Mouse (Mus musculus): ENCODE measurements around the gene Dennd2c. TPM values are rescaled to one million over a fixed set of nuclear protein-coding genes. Genes with fewer than 3 reads are reported as not detected.

Gene Dennd2c
- 1 to 10 TPM; 5.9 to 8.6 TPM for total RNA-seq (2021)
- long read RNA-seq, experiment 1, partial matches to known transcripts = 1 of 14 reads
- long read RNA-seq, experiment 1, other reads (novel, unspliced or antisense) = 13 of 14 reads
- long read RNA-seq, experiment 2, full-length matches to known transcripts = 1 of 10 reads
- long read RNA-seq, experiment 2, partial matches to known transcripts = 2 of 10 reads
- long read RNA-seq, experiment 2, other reads (novel, unspliced or antisense) = 7 of 10 reads

DNA sequence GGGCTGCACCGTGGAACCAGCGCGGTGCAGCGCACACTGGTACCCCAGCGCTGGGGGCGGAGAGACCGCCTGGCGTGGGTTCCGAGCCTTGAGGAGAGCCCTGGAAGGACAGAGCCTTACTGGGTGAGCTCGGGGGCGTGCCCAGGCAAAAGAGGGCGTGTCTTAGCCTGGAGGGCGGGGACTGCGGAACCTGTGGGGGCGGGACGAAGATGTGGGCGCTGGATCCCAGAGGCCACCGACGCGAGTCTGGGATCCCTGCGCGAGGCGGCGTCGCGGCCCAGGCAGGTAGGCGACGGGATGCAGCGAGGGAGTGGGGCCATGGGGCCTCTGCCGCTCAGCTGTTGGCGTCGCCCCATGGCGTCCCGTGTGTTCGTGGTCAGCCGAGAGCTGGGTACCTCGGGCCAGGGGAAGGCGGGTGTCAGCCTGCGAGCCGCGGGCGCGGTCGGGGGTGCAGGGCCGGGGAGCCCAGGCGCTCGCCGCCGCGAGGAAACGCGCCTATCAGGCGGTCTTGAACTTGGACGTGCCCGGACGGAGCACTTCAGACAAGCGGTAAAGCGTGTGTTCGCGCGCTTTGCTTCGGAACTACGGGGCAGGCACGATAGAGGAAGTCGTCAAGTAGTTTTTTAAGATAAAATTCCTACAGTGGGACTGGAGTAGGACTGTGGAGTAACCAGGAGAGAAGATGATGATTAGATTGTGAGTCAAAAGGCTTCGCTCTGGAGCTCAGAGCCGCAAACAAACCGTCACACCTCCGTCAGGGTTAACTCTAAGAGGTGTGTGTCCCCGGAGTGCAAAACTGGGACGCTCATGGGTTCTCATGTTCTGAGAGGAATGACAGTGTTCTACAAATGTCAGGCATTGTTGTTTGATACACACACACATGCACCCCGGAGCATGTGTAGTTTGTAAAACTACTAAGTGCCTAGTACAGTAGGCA lies at the start of gene Dennd2c:
Dennd2c (plus strand) TSS at position 151 of the 937 bp plus-strand sequence.
- peak; percentile 97 for DNase-seq

DNA sequence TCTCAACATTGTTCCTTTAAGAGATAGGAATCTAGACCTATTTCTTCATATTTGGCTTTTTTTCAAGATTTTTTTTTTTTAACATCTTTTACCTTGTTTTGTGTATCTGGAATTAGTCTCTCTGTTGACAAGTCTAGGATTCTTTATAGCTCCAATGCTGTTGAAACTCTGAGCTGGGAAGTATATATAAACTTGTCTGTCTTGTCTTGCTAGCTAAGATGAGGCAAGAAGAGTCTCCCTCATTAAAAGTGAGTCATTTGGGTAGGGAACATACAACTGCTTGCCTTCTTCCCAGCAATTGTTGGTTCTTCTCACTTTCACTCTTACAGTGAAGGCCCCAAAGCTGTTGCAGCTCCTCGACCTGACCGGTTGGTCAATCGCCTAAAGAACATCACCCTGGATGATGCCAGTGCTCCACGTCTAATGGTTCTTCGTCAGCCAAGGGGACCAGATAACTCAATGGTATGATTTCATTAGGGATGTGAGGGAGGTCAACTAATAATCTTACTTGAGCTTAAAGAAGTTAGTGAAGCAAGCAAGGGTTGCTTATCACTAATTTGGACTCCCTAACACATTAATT lies 46.3 kb upstream of the Dennd2c start:
- no peak for DNase-seq

DNA sequence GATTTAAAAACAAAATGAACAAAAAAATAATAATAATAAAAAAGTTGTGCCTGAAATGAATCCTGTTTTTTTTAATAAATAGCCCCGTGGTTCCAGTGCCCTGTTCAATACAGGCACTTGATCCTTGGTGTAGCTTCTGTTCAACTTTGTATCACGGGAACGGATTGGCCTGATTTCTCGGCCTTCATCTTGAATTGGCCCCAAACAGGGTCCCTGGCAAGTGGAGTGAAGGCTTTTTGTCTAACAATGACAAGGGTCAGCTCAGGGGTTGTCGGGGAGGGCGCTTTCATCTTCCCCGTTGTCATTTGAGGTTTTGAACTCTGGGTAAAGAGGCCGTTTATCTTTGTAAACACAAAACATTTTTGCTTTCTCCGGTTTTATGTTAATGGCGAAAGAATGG lies 44.7 kb upstream of the Dennd2c start:
- no peak for DNase-seq

DNA sequence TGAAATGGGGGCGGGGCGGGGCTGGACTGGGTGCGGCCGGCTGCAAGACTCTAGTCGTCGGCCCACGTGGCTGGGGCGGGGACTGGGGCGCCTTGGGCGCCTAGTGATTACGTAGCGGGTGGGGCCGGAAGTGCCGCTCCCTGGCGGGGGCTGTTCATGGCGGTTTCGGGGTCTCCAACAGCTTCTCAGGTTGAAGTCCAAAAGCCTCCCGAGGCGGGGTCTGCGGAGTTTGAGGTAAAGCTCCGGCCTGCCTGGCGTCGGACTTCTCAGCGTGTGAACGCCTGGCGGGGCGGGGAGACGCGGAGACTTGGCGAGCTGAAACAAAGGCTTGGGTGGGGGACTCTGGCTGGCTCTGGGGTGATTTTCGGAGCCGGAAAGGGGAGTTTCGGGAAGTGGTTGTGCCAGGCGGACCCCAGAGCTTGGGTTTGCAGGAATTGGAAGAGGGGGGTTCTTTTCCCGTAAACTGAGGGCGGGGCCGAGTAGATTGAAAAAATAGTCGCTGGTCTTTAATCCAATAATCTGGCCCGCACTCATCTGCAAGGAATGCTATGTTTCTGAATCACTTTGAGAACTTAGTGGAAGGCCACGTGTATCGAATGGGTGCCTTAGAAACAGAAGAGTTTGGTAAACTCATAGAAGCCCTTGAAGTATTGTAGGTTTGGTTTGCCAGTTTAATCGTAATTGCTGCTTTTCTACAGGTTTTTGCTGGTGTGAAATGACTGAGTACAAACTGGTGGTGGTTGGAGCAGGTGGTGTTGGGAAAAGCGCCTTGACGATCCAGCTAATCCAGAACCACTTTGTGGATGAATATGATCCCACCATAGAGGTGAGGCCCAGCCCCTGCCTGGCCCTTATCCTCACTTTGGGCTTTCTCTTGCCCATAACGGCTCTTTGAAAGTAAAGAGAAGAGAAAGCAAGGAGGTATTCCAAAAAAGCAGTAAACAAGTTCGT lies 43.9 kb upstream of the Dennd2c start, which contains the start of gene Nras:
Nras (plus strand) TSS at position 79 of the 951 bp plus-strand sequence.
- peak; percentile 97 for DNase-seq

DNA sequence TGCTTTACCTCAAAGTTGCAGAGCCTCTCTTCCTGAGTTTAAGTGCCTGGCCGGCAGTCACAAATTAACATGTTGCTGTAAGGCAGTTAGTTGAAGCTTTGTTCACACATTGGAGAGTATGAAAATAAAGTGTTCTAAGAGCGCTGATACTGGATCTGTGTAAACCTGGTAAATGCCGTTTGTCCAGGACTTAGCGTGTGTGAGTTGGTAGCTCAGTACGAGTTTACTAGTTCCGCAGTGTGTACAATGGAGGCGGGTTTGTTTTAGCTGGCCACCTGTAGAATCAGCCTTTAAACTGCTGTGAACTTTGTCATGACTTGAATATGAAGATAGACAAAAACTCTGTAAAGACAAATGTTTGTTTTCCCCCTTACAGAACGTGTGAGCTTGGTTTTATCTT lies 35.5 kb upstream of the Dennd2c start:
- no peak for DNase-seq

DNA sequence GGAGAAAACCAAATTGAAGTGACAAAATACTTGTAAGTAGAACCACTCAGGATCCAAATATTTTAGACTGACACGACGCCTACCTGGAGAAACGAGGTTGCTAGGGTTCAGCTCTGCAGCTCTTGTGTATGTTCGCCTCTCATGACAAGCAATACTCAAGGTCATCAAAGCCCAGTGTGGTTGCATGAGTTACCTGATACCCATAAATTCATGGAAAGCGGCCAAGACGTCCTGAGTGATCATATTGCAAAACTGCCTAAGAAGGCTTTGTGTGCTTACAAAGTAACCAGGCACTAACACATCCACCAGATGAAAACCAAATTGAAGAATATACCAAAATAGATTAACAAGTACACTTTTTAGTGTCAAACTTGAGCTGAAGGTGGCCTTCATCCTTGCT lies 33.4 kb upstream of the Dennd2c start:
- no peak for DNase-seq

DNA sequence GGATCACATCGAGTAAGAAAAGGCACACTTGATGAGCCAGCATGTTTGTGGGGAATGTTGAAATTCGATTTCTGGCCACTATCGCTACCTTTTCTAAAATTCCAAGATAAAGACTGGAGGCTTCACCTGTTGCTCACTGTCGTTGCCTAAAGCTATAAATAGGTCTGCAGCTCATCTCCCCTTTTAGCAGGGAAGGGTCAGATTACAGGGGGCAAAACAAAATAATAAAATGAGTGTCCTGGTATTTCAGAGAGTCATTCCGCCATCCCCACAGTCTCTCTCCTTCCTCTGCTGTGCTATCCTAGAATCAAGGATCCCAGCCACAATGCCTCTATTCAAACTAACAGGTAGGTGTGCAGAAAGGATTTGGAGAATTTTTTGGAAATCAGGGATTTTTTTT lies 28.6 kb upstream of the Dennd2c start, which contains the start of gene Ampd1:
Ampd1 (plus strand) TSS at position 244 of the 400 bp plus-strand sequence.
- DNase-seq = no peak

DNA sequence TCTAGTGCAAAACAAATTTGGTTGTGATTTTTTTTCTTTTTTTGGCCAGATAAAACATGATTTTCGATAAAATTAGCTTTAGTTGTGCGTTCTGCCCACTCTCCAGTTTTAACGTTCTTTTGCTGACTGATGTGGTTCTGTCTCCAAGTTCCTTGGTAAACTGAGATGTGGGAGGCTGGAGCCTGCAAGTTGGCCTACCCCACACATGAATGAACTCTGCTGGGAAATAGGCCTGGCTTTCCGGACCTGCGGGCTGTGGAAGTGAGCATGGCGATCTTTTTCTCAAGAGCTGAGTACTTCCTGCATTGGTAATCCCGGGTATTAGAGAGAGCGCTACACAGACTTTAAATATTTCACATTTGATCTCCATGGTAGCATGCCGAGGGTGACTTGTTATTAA lies 26.5 kb upstream of the Dennd2c start:
- no peak for DNase-seq

DNA sequence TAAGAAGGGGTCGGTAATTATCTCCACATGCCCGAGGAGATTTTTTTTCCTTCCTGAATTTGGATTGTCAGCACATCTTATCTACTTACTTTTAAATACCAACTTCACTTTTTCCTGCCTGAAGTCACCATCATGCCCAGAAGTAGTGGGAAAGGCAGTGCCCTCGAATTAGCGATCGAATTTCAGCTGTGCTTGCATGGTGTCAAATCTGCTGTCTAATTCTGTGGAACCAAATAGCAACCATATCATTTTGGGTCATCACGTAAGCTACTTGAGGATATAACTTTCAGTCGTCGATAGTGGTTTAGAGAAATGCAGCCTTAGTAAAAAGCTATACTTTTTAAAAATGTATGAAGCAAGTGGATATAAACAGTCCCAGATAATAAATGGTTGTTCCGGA lies 25.9 kb upstream of the Dennd2c start:
- DNase-seq = no peak

DNA sequence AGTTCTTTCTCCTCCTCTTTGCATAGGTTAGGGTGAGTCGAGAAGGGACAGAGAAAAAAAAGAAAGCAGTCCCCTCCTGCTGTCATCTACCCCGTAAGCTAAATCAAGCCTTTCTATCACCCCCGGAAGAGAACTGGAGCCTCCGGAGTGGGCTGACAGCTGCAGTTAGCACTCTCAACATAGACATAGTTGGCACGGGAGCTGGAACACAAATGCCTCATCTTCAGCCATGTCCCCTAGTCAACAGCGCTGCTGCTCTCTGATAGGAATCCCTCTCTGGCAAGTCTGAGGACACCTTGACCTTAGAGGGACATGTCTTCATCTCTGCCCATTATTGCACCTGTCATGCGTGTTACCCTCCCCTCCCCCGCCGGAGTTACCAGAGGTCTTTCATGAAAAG lies 23.1 kb upstream of the Dennd2c start:
- no peak for DNase-seq

DNA sequence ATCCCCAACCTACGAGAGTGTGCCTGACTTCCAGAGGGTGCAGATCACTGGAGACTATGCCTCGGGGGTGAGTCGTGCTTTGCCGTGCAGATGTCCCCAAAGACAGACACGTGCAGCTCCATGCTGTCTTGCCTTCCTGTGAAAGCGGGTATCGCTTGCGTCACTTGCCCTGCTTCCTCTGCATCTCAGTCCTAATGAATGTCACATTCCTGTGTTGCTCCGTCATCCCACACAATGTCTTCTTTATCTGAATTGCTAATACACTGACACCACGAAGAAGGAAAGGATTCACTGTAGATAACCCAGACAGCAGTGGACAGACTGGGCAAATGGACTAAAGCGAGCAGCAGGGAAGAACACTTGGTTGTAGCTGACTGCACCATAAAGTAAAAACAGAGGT lies 21.4 kb upstream of the Dennd2c start:
- DNase-seq = no peak

DNA sequence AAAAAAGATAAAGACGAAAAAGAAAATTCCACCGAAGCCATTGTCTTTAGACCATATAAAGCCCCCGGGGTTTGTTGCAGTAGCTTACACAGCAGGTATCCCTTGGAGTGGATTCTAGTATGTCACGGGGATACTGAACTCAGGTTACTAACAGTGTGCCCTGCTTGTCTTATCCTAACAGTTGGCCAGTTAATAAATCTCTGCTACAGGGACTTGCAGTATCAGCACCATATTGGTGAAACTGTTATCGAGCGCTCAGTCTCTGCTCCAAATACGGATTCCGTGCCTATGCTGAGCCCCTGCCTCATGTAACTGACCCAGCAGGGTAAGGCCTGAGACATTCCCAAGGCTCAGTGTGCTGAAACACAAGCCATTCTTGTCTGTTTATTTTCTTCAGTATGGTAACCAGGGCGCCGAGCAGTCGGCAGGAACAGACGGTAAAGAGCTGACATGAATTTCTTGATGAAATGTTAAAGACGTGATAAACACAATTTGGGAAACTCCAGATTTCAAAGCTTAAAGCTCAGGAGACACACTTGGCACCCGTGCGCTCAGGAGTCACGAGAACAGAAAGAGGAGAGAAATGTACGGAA lies 20.4 kb upstream of the Dennd2c start:
- DNase-seq = no peak

DNA sequence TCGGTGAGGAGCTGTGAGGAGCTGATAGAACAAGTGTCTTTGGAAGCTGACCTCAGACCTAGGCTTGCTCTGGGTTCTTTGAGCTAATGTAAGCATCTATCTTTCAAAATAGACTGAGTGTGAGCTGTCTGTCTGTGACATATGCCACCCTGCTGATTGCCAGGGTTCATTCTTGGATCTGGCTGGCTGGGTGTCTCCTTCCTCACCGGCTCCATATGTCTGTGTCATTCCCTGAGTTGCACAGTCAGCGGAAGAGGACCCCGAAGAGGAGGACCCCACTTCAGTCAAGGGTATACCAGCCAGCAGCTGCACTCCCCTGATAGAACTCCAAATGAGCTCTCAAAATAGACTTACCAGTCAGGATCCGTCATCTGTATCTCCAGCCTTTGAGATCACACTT lies 19.6 kb upstream of the Dennd2c start:
- no peak for DNase-seq

DNA sequence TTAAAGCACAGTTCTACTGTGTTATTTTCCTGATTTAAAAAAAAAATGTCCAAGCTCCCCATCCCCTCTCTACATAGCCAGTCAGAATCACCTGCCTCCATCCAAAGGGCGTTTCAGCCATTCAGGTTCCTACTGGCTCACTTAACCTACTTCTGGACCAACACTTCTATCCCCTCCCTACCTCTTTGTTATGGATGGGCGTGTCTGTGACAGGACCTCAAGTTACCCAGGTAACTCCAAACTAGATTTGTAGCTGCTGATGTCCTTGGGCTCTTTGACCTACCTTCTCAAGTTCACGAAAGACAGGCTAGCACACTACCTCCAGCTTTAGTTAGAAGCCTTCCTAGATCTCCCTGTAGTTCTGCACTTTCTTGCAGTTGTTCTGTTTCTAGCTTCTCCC lies 16.4 kb upstream of the Dennd2c start:
- no peak for DNase-seq

DNA sequence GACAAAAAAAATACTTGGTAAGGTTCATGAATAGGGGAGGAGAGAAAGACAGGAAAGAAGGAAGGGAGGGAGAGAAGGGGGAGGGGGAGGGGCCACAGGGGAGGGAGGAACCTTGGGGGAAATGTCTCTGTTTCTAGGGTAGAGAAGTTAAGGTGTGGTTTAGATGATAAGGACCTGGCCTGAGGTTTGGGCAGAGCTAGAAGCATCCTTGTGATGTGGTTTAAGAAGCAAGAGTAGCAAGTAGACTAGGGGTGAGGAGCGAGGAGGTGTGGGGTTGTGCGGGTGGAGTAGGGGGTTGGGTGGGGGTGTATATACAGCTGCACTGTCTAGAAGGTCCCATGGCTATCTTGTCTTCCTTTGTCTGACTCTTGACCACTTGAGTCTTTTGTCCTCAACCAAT lies 10.7 kb upstream of the Dennd2c start:
- no peak for DNase-seq

DNA sequence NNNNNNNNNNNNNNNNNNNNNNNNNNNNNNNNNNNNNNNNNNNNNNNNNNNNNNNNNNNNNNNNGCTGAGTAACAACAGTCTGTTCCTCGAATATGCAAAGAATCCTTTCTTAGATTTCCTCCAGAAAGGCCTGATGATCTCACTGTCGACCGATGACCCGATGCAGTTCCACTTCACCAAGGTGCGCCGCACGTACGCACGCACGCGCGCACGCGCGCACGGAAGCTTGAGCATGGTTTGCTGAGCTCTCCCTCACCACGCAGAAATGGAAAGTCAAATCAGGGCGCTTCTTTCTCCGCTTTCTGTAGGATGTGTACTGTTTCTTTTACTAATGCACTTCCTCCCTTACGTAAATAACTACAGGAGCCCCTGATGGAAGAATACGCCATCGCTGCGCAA lies 3.7 kb upstream of the Dennd2c start:
- no peak for DNase-seq

DNA sequence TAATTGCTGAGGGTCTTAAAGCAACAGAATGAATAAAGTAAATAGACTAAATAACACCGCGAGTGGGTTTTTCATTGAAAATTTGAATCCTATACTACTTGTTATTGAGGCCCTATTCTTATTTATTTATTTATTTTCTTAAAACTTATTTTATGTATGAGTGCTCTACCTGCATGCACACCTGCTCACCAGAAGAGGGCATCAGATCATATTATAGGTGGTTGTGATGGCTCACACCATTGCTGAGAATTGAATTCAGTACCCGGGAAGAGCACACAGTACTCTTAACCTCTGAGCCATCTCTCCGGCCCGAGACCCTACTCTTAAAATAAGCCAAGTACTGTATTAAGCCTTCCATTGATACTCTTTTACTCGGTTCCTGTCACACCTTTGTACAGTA lies 2.7 kb upstream of the Dennd2c start:
- no peak for DNase-seq

DNA sequence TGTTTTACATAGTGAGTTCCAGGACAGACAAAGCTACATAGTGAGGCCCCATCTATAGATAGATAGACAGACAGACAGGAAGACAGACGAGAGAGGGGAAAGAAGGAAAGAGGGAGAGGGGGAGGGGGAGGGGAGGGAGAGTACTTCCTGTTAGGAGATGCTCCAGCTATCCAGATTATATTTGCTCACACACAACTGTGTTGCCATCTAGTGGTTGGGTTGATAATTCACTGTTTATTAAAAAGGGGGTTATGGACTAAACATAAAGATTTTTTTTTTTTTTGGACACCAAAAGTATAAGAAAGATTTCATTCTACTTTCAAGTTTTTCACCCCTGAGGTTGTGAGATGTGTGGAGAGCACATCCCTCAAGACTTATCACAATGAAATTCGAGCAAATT lies 1.7 kb upstream of the Dennd2c start:
- DNase-seq = no peak

DNA sequence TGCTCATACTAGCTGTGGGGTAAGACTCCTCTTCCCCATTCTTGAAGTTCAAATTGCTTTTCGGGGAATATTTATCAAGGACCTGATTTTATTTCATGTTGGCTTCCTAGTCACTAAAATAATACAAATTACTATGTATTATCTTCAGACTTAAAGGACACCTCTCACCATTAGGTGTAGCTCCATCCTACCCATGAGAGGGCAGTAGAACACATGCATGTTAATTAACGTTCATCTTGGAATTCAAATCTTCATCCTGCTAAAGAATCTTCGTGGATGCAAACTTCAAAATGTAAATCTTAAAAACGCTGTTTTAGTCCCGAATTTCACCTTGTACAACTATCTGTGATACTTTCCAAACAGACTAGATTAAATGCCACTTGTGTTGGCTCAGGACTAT lies 1.2 kb upstream of the Dennd2c start:
- no peak for DNase-seq

DNA sequence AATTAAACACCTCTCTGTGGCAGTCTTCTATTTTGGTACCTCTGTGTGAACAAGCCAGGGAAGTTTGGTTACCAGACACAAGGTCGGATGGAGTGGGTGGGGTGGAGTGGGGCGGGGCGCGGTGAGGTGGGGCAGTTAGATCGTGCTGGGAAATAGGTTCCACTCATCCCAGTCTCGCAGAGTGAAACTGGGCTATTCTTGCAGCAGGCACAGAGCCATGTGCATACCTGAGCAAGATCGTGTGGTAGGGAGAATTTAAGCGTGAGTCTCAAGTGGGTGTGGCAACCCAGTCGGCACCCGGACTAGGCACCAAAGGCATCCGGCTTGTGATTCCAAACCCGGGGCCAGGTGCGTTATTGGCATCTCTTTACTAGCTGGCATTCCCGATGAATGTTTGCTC lies 495 bp upstream of the Dennd2c start:
- DNase-seq = no peak

DNA sequence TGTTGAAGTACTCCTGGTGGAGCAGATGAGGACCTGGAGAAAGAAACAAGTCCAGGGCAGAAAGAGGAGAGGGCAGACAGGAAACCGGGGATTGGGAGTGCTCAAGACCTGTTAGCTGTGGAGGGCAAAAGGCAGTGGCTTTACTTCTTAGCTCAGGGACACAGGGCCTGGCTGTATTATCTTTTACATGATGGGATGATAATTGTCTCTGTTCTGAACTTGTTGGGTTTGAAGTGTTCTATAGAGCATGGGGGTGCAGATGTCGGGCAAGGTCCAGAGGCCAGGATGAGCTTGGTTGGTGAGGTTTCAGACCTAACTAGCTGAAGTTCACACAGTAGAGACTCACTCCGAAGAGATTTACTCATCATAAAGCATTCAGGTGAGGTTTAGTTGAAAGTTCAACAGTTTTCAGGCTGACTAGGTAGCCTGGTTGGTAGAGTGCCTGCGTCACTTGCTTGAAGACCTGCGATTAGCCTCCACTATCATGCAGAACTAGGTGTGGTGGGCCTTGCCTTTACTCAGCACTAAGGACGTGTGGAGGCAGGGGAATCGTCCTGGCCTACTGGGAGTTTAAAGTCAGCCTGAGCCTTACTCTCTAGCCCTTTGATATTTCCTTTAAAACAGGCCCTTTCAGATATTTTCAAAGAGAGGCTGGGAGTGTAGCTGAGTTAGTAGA lies 5.3 kb downstream of the Dennd2c start:
- DNase-seq = no peak

Data from gastrocnemius, postnatal 10 days (tissue).